Mouse (Mus musculus): ENCODE measurements around the gene Glod4. TPM values are rescaled to one million over a fixed set of nuclear protein-coding genes. Genes with fewer than 3 reads are reported as not detected.
A peak's percentile ranks its signal among the peaks of the same experiment; 100 is the strongest.

Glod4 gene
- total and polyA plus RNA-seq, 3 experiments, result 121 to 190 (median 161) TPM

DNA sequence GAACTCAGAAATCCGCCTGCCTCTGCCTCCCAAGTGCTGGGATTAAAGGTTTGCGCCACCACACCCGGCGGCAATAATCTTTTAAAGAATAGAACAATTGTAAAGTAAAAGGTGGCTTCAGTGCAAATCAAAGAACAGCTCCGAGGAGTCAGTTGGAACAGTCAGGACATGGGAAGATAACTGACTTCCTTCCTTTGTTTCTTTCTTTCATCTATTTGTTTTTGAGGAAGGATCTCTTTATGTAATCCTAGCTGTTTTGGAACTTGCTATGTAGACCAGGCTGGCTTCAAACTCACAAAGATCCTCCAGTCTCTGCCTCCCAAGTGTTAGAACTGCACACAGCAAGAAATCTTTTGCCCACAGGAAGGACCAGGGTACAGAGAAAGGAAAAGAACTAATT lies 18.9 kb downstream of the Glod4 start:
- no peak overlapping the region for H3K4me3 ChIP-seq (replicated peaks in 1 of 3; ENCODE audit: low read depth in 2 of 3, low read length in 2 of 3, poor library complexity in 1 of 3)
- TF ChIP-seq POLR2A (IDR thresholded peaks at IDR 0.05; ENCODE audit: low read depth, low read length) (no peak), MEF2A (IDR thresholded peaks at IDR 0.05; ENCODE audit: borderline replicate concordance, low read depth, low read length) (no peak), TBP (conservative IDR thresholded peaks at IDR 0.05; ENCODE audit: low read depth, low read length) (no peak), IRF4 (IDR thresholded peaks at IDR 0.05; ENCODE audit: low read depth, low read length) (no peak), SMC3 (IDR thresholded peaks at IDR 0.05; ENCODE audit: low read depth, low read length) (no peak)
- no peak overlapping the region for H3K9ac ChIP-seq (ENCODE audit: insufficient read depth, low read depth)
- in situ Hi-C loops (cut with MboI; ENCODE audit: low pct_ligation_motif_present, low pct_unique_long_range_greater_than_20kb, low sequenced_read_pairs), result no loop called here
- dilution Hi-C loops (cut with MboI; ENCODE audit: extremely low pct_ligation_motif_present, extremely low pct_unique_long_range_greater_than_20kb, low sequenced_read_pairs), result no loop called here
- no peaks in the 10 kb centered on the region for H3K9me3 ChIP-seq (replicated peaks; ENCODE audit: low read length)
- no peak for DNase-seq (ENCODE audit: extremely low read depth)
- H3K27me3 ChIP-seq (replicated peaks), result no peaks in the 10 kb centered on the region
- no peaks in the 10 kb centered on the region for H3K79me2 ChIP-seq (replicated peaks; ENCODE audit: control insufficient read depth, extremely low read depth, insufficient read depth, poor library complexity, severe bottlenecking)
- no peaks in the 10 kb centered on the region for H3K4me1 ChIP-seq (ENCODE audit: control insufficient read depth in 1 of 2, insufficient read depth in 2 of 2)
- no peak overlapping the region for H3K4me2 ChIP-seq (ENCODE audit: insufficient read depth, low read depth, poor library complexity, severe bottlenecking)
- no peak overlapping the region for H3K27ac ChIP-seq (ENCODE audit: insufficient read depth, low read depth)
- peaks cover 25 to 72% of the 10 kb centered on the region in 2 experiments for H3K36me3 ChIP-seq (replicated peaks in 1 of 2; ENCODE audit: control insufficient read depth in 1 of 2, insufficient read depth in 1 of 2, low read length in 1 of 2)

DNA sequence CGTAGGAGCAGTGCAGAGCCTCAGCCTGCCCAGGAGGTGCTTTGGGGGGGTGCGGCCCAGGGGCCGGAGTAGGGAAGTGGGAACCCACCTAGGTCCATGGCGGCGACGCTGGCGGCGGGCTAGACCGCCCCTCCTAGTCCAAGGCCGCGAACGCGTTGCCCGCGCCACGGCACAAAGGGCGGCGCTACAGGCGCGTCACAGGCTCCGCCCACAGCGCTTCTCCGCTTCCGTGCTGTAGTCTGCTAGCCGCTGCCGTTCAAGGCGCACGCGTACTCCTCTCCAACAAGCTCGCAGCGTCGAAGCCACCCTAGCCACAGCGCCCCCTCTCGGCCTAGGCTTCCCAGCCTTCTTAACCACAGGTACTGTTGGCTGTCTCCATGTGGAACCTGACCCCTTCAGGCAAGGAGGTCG lies 26.1 kb downstream of the Glod4 start, which contains the start of the genes Dbil5 and Gemin4:
Gene Dbil5 (plus strand): TSS at position 219 of the 411 bp plus-strand sequence.
Gene Gemin4 (minus strand): TSS at position 275 of the 411 bp plus-strand sequence.
- Histone ChIP-seq H3K27ac (ENCODE audit: insufficient read depth, low read depth) (peak within 1 kb of the TSS; percentile 9; the same call in 1 of the 2 replicates), H3K9me3 (replicated peaks; ENCODE audit: low read length) (no peaks in the 10 kb centered on the region), H3K4me3 (replicated peaks in 1 of 3; ENCODE audit: low read depth in 2 of 3, low read length in 2 of 3, poor library complexity in 1 of 3) (peak within 1 kb of the TSS; percentile 74 to 97 (median 78)), H3K4me1 (ENCODE audit: control insufficient read depth in 1 of 2, insufficient read depth in 2 of 2) (peaks cover 3 to 28% of the 10 kb centered on the region in 2 experiments; a peak in 3 of 4 replicates), H3K4me2 (ENCODE audit: insufficient read depth, low read depth, poor library complexity, severe bottlenecking) (peak within 1 kb of the TSS; percentile 47), H3K9ac (ENCODE audit: insufficient read depth, low read depth) (peak within 1 kb of the TSS; percentile 86), H3K79me2 (replicated peaks; ENCODE audit: control insufficient read depth, extremely low read depth, insufficient read depth, poor library complexity, severe bottlenecking) (peaks cover 20% of the 10 kb centered on the region), H3K27me3 (replicated peaks) (no peaks in the 10 kb centered on the region), H3K36me3 (replicated peaks in 1 of 2; ENCODE audit: control insufficient read depth in 1 of 2, insufficient read depth in 1 of 2, low read length in 1 of 2) (peaks cover 35 to 74% of the 10 kb centered on the region in 2 experiments)
- peak; percentile 99 for DNase-seq (ENCODE audit: extremely low read depth)
- dilution Hi-C loops (cut with MboI; ENCODE audit: extremely low pct_ligation_motif_present, extremely low pct_unique_long_range_greater_than_20kb, low sequenced_read_pairs), result no loop called here
- in situ Hi-C loops (cut with MboI; ENCODE audit: low pct_ligation_motif_present, low pct_unique_long_range_greater_than_20kb, low sequenced_read_pairs), result no loop called here
- TF ChIP-seq TCF12 (IDR thresholded peaks at IDR 0.05; ENCODE audit: low read depth, low read length) (peak; percentile 87; the same call in 1 of the 2 replicates), UBTF (IDR thresholded peaks at IDR 0.05; ENCODE audit: low read depth, low read length) (no peak), NELFE (IDR thresholded peaks at IDR 0.05; ENCODE audit: low read depth, low read length) (peak; percentile 93), USF1 (IDR thresholded peaks at IDR 0.05; ENCODE audit: low read depth, low read length) (no peak), RAD21 (IDR thresholded peaks at IDR 0.05; ENCODE audit: low read depth, low read length) (peak; percentile 44), GABPA (IDR thresholded peaks at IDR 0.05; ENCODE audit: insufficient replicate concordance, low read depth, low read length) (no peak), EP300 (IDR thresholded peaks at IDR 0.05; ENCODE audit: low read length) (no peak), MEF2A (IDR thresholded peaks at IDR 0.05; ENCODE audit: borderline replicate concordance, low read depth, low read length) (peak; percentile 79), ZC3H11A (IDR thresholded peaks at IDR 0.05; ENCODE audit: low read depth, low read length) (no peak), BHLHE40 (IDR thresholded peaks at IDR 0.05; ENCODE audit: low read depth, low read length) (peak; percentile 39), CHD2 (IDR thresholded peaks at IDR 0.05; ENCODE audit: low read length) (no peak), ZKSCAN1 (IDR thresholded peaks at IDR 0.05; ENCODE audit: borderline replicate concordance, low read depth, low read length) (no peak), IRF4 (IDR thresholded peaks at IDR 0.05; ENCODE audit: low read depth, low read length) (peak; percentile 66; the same call in 1 of the 2 replicates), ETS1 (conservative IDR thresholded peaks at IDR 0.05; ENCODE audit: low read depth, low read length) (peak; percentile 41; the same call in 1 of the 2 replicates), TBP (conservative IDR thresholded peaks at IDR 0.05; ENCODE audit: low read depth, low read length) (peak; percentile 80), CHD1 (IDR thresholded peaks at IDR 0.05; ENCODE audit: low read depth, low read length) (no peak), SMC3 (IDR thresholded peaks at IDR 0.05; ENCODE audit: low read depth, low read length) (peak; percentile 62), E2F4 (IDR thresholded peaks at IDR 0.05; ENCODE audit: insufficient replicate concordance, low read depth, low read length) (peak; percentile 90; the same call in 1 of the 2 replicates), JUND (conservative IDR thresholded peaks at IDR 0.05; ENCODE audit: low read depth, low read length) (no peak), HCFC1 (IDR thresholded peaks at IDR 0.05; ENCODE audit: low read depth, low read length) (peak; percentile 74), PAX5 (IDR thresholded peaks at IDR 0.05; ENCODE audit: low read length) (no peak), ZMIZ1 (IDR thresholded peaks at IDR 0.05; ENCODE audit: low read depth, low read length) (peak; percentile 88), MAX (IDR thresholded peaks at IDR 0.05; ENCODE audit: low read length) (peak; percentile 91), ELF1 (IDR thresholded peaks at IDR 0.05; ENCODE audit: low read depth, low read length) (peak; percentile 96), CTCF (conservative IDR thresholded peaks at IDR 0.05 in 1 of 2, IDR thresholded peaks at IDR 0.05 in 1 of 2; ENCODE audit: low read depth in 2 of 2, low read length in 2 of 2) (peak; percentile 83 to 96), JUN (IDR thresholded peaks at IDR 0.05; ENCODE audit: insufficient read depth, low read depth, low read length) (no peak), MAZ (IDR thresholded peaks at IDR 0.05; ENCODE audit: low read depth, low read length) (peak; percentile 45; the same call in 1 of the 2 replicates), MXI1 (IDR thresholded peaks at IDR 0.05; ENCODE audit: low read depth, low read length) (peak; percentile 64), MAFK (IDR thresholded peaks at IDR 0.05; ENCODE audit: insufficient replicate concordance, low read length) (no peak), KAT2A (IDR thresholded peaks at IDR 0.05; ENCODE audit: insufficient replicate concordance, low read length) (peak; percentile 64; the same call in 1 of the 2 replicates), ZNF384 (IDR thresholded peaks at IDR 0.05; ENCODE audit: low read depth, low read length) (0 out of 2 replicates have a peak, but pooled peaks have one; percentile 21)

Measured in CH12.LX (cell line).